Mouse (Mus musculus) liver, adult 10 weeks (tissue): ENCODE data around the gene Egfr. TPM values are rescaled to one million over a fixed set of nuclear protein-coding genes. Genes with fewer than 3 reads are reported as not detected.

ENCODE experiments used
- polyA plus RNA-seq: library from polyadenylated mRNA; stranded (reverse); fragments of 350-450 nt; fragmentation: Illumina TruSeq; extraction: RNeasy Lipid Tissue Mini Kit (QIAGEN cat#74804); gene quantifications from one replicate; pipeline ENCODE4 v1.2.3, GENCODE M21; 2014; ENCODE audit warnings: low read depth, low replicate concordance

Gene Egfr
- polyA plus RNA-seq: 122 TPM

GRCm38 (mm10) chr11:16752007-16752348 is at the start of gene Egfr:
TSS of gene Egfr (plus strand) at chr11:16752203.

DNA sequence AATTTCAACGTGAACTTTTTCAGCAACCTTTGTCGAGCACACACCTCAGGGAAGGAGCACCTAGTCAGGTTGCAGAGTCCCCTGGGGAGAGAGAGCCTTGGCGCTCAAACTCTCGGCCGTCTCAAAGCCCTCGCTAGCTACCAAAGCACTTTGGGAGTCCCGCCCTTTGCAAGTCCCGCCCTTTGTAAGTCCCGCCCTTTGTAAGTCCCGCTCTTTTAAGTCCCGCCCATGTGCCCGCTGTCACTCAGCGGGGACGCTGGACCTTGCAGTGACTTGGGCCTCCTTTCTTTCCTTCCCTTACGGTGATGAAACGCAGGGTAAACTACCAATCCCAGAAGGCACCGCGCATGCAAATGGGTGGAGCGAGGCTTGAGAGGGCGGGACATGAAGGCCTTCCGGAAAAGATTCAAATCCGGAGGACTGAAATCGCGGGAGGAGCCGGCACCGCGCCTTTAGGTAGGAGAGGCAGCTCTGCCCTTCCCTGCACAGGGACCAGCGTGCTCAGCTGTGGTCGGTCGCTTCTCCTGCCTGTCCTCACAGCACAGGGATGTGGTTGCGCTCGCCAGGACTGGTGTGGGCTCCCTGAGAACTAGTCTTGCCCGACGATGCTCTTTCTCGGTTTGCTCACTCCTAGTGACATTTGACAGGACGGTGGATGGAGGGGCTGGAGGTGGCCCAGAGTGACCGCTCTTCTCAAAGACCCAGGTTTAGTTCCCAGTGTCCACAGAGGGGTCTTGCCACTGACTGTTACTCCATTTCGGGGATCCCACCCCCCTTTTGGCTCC is 199.2 kb downstream of the Egfr start, which contains the start of gene Fbxo48:
Fbxo48 (plus strand) TSS at position 400 of the 785 bp plus-strand sequence.

Other genes with a start within 250 kb of the Egfr start
- 15.6 TPM for gene Sec61g, start 243.7 kb upstream of the Egfr start, polyA plus RNA-seq
- gene Fbxo48, start 199.2 kb downstream of the Egfr start, polyA plus RNA-seq: not detected